Mouse (Mus musculus) megakaryocyte, embryonic 14.5 days (primary cell): ENCODE data around the gene Lyz1.
"Not testable (repeated sequence)": the region's sequence is repeated elsewhere in the genome, so short reads cannot be mapped to it uniquely, and the experiment has no call there.

Experiments
- FLI1 ChIP-seq: IDR thresholded peaks from 2 replicates; pipeline ENCODE4 v1.6.1; 2012; ENCODE audit warnings: low read length, inconsistent platforms, mixed read lengths
- GATA1 ChIP-seq: IDR thresholded peaks from 3 replicates; pipeline ENCODE4 v1.6.1; 2012; ENCODE audit warnings: mixed read lengths, low read length, inconsistent platforms, borderline replicate concordance

DNA sequence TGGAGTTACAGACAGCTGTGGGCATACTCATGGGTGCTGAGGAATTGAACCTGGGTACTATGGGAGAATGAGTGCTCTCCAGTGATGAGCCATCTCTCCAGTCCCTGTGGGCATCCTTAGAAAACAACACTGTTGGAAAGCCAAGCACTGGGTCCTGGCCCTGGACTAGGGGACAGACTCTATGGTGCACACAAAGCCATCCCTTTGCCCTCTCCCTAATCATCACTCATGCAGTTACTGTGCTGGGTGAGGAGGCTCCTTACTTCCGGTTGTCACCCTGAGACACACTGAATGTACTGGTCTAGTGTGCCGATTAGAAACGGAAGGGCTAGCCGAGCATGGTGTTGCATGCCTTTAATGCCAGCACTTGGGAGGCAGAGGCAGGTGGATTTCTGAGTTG lies 9.5 kb downstream of the Lyz1 start:
- not testable (repeated sequence) for TF ChIP-seq GATA1, FLI1
